Mouse (Mus musculus) embryonic facial prominence, embryonic 14.5 days (tissue): ENCODE measurements around the gene Olfr263. TPM values are rescaled to one million over a fixed set of nuclear protein-coding genes. Genes with fewer than 3 reads are reported as not detected.
A peak's percentile ranks its signal among the peaks of the same experiment; 100 is the strongest.

ENCODE experiments used
- ATAC-seq: fragments of 200-750 bp; cut with Nextera tagmentation; 2 replicates; pipeline ENCODE4 v1.8.0; 2017; ENCODE audit warnings: low read depth, moderate number of reproducible peaks, moderate TSS enrichment
- DNase-seq: peaks from one replicate; pipeline ENCODE4 v3.0.0-alpha.2; 2015; ENCODE audit warnings: low spot score
- H3K27ac ChIP-seq: fragments of 300-500 bp; sonication (generic); replicated peaks from 2 replicates; pipeline ENCODE4 v1.5.1; 2014; ENCODE audit warnings: low read depth, mild to moderate bottlenecking, low read length, moderate library complexity
- H3K27me3 ChIP-seq: fragments of 300-500 bp; sonication (generic); replicated peaks from 2 replicates; pipeline ENCODE4 v1.6.1; 2014; ENCODE audit warnings: low read length; ENCODE audit not compliant: control insufficient read depth, insufficient read depth
- H3K36me3 ChIP-seq: fragments of 300-500 bp; sonication (generic); 2 replicates; pipeline ENCODE4 v1.6.1; 2014; ENCODE audit warnings: low read length, mixed read lengths; ENCODE audit not compliant: control insufficient read depth, insufficient read depth
- H3K4me1 ChIP-seq: fragments of 300-500 bp; sonication (generic); 2 replicates; pipeline ENCODE4 v1.6.1; 2014; ENCODE audit warnings: antibody characterized with exemption, low read length; ENCODE audit not compliant: control insufficient read depth, insufficient read depth
- H3K4me2 ChIP-seq: fragments of 300-500 bp; sonication (generic); 2 replicates; pipeline ENCODE4 v1.6.1; 2014; ENCODE audit warnings: low read depth, mild to moderate bottlenecking, low read length, moderate library complexity, mixed read lengths
- H3K4me3 ChIP-seq: fragments of 300-500 bp; sonication (generic); 2 replicates; pipeline ENCODE4 v1.5.1; 2014; ENCODE audit warnings: low read depth, mild to moderate bottlenecking, low read length
- H3K9ac ChIP-seq: fragments of 300-500 bp; sonication (generic); 2 replicates; pipeline ENCODE4 v1.6.1; 2014; ENCODE audit warnings: low read depth, mild to moderate bottlenecking, low read length, moderate library complexity, mixed read lengths
- H3K9me3 ChIP-seq: fragments of 300-500 bp; sonication (generic); 2 replicates; pipeline ENCODE4 v1.6.1; 2016; ENCODE audit warnings: low read length; ENCODE audit not compliant: control insufficient read depth
- WGBS: fragments of 180-500 bp; shearing (Covaris S2); extraction: QIAGEN DNeasy Blood & Tissue Kit; methylation state at CpG from one replicate; pipeline ENCODE4 v1.1.7; 2014; 5-methylcytosine and 5-hydroxymethylcytosine counted together
- polyA plus RNA-seq: library from polyadenylated mRNA; unstranded; fragments of >200 nt; fragmentation: Nextera tagmentation; extraction: Ambion mirVana; gene quantifications from 2 replicates; pipeline ENCODE4 v1.2.1, GENCODE M21; 2014

Gene Olfr263
- polyA plus RNA-seq, 1 experiment from 2014 or later = 0.18 TPM

DNA sequence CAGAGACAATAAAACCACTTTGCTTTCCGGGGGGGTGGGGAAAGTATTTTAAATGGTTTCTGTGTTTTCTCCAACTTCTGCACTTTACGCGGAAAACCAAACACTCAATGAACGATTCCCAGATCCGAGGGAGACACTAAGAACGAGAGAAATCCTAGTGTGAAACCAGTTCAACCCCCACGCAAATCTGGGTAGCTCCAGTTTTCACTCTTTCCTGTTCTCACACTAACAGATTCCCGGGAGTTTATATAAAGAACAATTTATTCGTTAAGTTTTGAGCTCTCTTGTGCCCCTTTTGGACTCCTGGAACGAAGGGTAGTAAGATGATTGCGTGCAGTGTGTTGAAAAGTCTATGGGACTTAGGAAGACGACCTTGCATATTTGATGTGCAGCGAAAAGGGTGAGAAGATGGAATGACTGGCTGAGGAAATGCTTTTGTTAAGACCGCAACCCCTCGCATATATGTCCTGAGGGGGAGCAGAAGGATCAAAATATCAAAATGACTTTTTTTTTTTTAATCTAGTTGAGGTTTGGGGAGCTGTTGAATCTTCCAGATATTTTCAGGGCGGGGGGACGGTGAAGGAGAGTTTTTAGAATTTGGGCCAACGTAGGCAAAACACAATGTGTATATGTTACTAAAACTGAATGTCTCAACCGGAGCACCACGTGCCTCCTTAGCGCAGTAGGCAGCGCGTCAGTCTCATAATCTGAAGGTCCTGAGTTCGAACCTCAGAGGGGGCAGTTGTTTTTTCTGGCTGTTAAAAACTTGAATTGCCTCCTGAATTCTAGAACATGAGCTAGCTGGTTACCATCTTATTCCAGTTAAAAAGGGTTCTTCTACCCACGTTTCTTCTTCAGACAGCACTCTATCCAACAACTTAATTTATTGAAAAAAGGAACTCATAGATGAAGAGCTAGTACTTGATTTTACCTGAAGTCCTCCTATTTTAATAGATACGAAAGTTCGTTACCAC, 37.8 kb downstream of the Olfr263 start:
- H3K4me2 ChIP-seq = peak overlapping the region; percentile 97
- H3K4me1 ChIP-seq = no peaks in the 10 kb centered on the region
- no peaks in the 10 kb centered on the region for H3K27me3 ChIP-seq
- H3K9me3 ChIP-seq = no peaks in the 10 kb centered on the region
- H3K27ac ChIP-seq = 0 out of 2 replicates have a peak overlapping the region, but pooled peaks have one; percentile 40
- ATAC-seq (peak; percentile 49), DNase-seq (peak; percentile 89)
- peak overlapping the region; percentile 63 for H3K9ac ChIP-seq
- H3K36me3 ChIP-seq = no peaks in the 10 kb centered on the region
- under 1% methylated on average over 27 of the region's 27 CpGs for WGBS
- peak overlapping the region; percentile 58 for H3K4me3 ChIP-seq

DNA sequence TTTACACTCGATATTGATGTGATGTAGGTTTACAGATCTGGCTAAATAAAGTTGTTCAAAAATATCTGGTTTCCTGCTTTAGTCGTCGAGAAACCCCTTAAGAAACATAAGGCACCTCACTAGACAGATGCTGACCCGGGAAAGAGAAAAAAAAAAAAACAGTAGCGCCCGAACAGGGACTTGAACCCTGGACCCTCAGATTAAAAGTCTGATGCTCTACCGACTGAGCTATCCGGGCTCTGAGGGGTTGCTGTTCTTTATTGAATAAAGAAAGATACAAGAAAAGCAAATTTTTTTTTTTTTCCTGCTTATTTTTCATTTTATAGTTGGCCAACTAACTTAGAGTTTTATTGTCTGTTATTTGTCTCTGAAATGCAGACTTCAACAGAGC, 38.5 kb downstream of the Olfr263 start:
- DNase-seq (peak; percentile 42), ATAC-seq (0 out of 2 replicates have a peak, but pooled peaks have one; percentile 35)
- no peaks in the 10 kb centered on the region for H3K4me1 ChIP-seq
- peak overlapping the region; percentile 58 for H3K4me3 ChIP-seq
- under 1% methylated on average over 8 of the region's 8 CpGs for whole genome bisulfite sequencing
- no peaks in the 10 kb centered on the region for H3K27me3 ChIP-seq
- H3K27ac ChIP-seq = no peak overlapping the region
- no peaks in the 10 kb centered on the region for H3K9me3 ChIP-seq
- peak overlapping the region; percentile 60; the same call in 1 of the 2 replicates for H3K9ac ChIP-seq
- H3K4me2 ChIP-seq = peak overlapping the region; percentile 97
- H3K36me3 ChIP-seq = no peaks in the 10 kb centered on the region

DNA sequence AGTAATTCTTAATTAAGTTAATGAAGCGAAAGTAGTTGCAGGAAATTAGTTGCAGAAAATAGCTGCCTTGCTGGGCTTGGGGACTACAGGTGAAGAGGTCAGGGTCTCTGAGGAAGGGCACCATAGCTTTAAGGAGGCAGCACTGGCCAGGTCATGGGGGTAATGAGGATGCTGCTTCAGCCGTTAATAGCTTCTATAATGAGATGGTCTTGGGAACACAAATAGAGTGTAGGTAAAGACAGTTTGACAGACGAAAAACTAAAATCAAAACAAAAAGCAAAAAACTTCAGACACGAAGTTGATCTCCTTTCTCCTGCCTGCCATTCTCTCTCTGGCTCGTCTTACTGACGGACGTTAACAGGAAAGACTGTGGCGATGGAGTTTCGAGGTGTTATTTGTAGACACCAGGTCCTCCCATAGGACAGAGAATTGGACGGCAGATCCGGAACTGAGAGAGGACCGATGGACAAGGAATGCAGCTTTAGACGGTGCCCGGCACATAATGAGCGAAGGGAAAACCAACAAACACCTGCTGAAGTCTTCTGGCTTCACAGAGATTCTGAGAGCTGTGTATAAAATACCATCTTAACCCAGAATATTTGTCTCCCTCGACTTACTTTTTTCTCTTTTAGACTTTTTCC, 39.1 kb downstream of the Olfr263 start:
- Histone ChIP-seq H3K4me1 (no peaks in the 10 kb centered on the region), H3K36me3 (no peaks in the 10 kb centered on the region), H3K9me3 (no peaks in the 10 kb centered on the region), H3K4me2 (peak overlapping the region; percentile 97), H3K4me3 (peak overlapping the region; percentile 58), H3K9ac (peak overlapping the region; percentile 60), H3K27me3 (no peaks in the 10 kb centered on the region), H3K27ac (no peak overlapping the region; the same call in 1 of the 2 replicates)
- WGBS = under 1% methylated on average over 16 of the region's 16 CpGs
- ATAC-seq = no peak
- peak; percentile 48 for DNase-seq

DNA sequence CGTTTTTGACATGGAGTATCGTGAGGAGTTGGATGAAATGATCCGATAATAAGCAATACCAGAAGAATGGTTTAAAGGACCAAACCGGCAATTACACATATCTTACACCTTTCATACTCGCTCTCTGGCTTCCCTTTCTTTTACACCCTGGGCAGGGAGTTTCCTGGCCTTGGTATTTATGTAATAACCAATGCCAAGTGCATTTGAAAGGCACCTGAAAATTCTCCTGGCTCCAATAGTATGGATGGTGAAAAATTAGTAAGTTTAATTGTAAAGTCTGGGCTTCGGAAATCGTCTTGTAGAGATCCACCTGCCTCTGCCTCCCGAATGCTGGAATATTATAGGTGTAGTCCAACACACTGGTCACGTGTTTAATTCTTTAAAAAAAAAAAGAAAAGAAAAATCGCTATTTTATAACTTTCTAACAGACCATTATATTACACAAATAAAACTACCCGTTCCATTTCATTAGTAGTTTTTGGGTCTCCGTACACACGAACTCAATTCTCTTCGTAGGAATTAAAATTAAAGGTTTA, 39.8 kb downstream of the Olfr263 start:
- Histone ChIP-seq H3K9ac (peak overlapping the region; percentile 60), H3K4me2 (peak overlapping the region; percentile 97), H3K36me3 (no peaks in the 10 kb centered on the region), H3K4me3 (peak overlapping the region; percentile 58), H3K9me3 (no peaks in the 10 kb centered on the region), H3K4me1 (no peaks in the 10 kb centered on the region), H3K27ac (no peak overlapping the region), H3K27me3 (no peaks in the 10 kb centered on the region)
- DNase-seq (no peak), ATAC-seq (no peak)
- WGBS = 3% methylated on average over 14 of the region's 14 CpGs

DNA sequence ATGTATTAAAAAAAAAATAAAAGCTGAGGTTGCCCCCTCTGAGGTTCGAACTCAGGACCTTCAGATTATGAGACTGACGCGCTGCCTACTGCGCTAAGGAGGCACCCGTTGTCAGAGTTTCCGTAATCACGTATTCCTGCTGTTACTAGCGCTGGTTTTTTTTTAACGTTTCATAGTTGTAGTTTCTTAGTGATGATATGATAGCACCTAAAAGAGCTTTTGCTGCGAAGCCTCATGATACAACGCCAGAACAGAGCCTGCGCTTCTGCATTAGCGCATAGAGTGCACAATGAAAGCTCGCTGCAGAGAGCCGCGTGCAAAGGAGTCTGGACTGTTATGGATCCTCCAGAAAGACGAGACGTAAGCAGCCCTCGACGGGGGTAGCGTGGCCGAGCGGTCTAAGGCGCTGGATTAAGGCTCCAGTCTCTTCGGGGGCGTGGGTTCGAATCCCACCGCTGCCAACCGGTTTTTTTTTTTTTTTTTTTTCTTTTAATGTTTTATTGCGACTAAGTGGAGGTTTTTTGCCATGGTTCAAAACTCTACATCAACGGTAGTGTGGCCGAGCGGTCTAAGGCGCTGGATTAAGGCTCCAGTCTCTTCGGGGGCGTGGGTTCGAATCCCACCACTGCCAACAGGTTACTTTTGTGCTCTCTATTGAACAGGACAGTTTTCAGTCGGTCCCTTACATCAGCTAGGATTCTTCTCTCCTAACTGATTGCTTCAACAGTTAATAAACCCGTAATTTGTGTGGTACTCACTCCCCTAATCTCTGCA, 40.4 kb downstream of the Olfr263 start:
- H3K9ac ChIP-seq = peak overlapping the region; percentile 32; the same call in 1 of the 2 replicates
- no peaks in the 10 kb centered on the region for H3K36me3 ChIP-seq
- WGBS = under 1% methylated on average over 39 of the region's 39 CpGs

DNA sequence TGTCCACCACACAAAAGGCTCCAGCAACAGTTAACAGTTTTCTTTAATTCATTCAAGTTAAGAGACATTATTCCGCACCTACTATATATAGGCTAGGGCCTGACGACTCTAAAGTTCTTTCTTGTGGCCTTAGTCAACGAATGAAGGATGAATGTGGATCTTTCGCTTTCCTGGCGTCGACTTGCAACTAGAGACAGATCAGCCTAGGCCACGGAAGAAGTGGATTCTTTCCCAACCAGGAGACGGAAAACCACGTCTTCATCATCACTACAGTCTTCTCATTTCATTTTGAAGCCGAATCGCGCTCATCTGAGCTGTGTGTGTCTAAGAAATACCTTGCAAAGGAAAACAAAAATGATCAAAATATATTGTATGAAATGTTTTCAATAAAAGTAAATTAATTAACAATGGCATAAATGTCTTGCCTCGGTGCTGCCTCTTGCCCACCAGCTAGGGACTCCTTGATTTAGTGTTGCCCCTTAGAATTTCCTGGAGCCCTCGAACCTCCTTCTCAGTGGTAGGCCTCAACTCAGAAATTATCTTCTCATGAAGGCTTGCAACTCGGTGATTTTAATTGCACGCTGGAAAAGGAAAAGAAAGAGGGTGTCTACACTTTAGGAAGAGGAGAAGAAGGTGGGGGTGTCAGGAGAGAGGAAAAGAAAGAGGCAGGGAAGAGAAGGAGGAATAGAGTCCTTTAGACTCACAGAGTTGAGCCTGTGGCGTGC, 41.2 kb downstream of the Olfr263 start:
- Histone ChIP-seq H3K9me3 (no peaks in the 10 kb centered on the region), H3K27me3 (no peaks in the 10 kb centered on the region), H3K4me1 (no peaks in the 10 kb centered on the region), H3K4me2 (peak overlapping the region; percentile 97), H3K4me3 (peak overlapping the region; percentile 58), H3K27ac (no peak overlapping the region), H3K9ac (no peak overlapping the region), H3K36me3 (no peaks in the 10 kb centered on the region)
- DNase-seq (no peak), ATAC-seq (no peak)
- WGBS = 41% methylated on average over 17 of the region's 17 CpGs

More for the DNA sequence above, 40.4 kb downstream of the Olfr263 start:
- H3K4me3 ChIP-seq = peak overlapping the region; percentile 58
- H3K4me2 ChIP-seq = peak overlapping the region; percentile 97
- peak; percentile 93 for DNase-seq
- H3K27ac ChIP-seq = no peak overlapping the region; the same call in 1 of the 2 replicates
- H3K27me3 ChIP-seq = no peaks in the 10 kb centered on the region
- no peaks in the 10 kb centered on the region for H3K4me1 ChIP-seq
- ATAC-seq = peak; percentile 79
- H3K9me3 ChIP-seq = no peaks in the 10 kb centered on the region

DNA sequence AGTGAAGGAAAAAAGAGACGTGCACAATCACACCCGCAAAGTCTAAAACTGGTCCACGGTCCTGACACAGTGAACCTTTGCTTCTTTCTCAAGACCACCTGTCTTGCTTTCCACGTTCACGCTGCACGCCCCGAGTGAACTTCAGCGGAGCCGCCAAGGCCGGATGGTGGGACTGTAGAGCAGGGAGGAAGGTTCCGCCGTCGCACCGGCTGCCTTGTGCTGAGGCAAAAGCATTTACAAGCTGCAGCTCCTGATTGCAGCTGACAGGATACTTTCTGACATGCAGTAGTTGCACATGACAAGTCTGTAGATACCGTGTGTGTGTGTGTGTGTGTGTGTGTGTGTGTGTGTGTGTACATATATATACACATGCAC, 41.7 kb downstream of the Olfr263 start:
- Histone ChIP-seq H3K4me1 (no peaks in the 10 kb centered on the region), H3K9me3 (no peaks in the 10 kb centered on the region), H3K36me3 (no peaks in the 10 kb centered on the region), H3K4me2 (peak overlapping the region; percentile 97), H3K9ac (no peak overlapping the region), H3K27ac (no peak overlapping the region), H3K4me3 (peak overlapping the region; percentile 54), H3K27me3 (no peaks in the 10 kb centered on the region)
- WGBS = 5% methylated on average over 15 of the region's 15 CpGs
- ATAC-seq (no peak), DNase-seq (peak; percentile 40)
